ENCODE assay signal across 20 mouse cellular contexts in the genomic region with DNA sequence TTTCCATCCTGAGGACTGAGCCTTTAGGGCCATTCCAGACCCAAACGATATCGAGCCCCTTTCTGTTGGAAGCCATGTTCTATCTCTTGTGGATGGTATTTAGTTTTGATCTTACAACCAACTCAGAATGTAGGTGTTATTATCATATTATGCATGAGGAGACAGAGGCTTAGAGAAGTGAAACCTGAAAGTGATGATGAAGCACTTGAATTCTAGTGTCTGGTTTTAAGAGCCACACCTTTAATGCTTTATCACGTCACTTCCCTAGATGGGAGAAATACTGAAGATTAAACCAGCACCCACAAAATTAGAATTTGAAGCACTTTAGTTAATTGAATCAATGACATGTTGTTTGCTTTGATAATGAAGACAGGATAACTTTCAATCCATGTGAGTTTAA. TPM values are rescaled to one million over a fixed set of nuclear protein-coding genes. Genes with fewer than 3 reads are reported as not detected.
DNase-seq lines count a peak whose midpoint lies in the region; ATAC-seq lines count a peak whose summit lies in the region.
"Had no signal": no experiment of that assay in that cellular context is flagged by ENCODE, and none has a peak within 500 bp of the region (broad histone marks: within the 10 kb centered on the region; RNA-seq: fewer than 3 reads in every experiment).

No protein-coding gene starts in this region.

- ATAC-seq in megakaryocyte, adult 5-6 weeks (ENCODE audit: poor library complexity, severe bottlenecking) = peak; percentile 29; the same call in 1 of the 2 replicates
- peak; percentile 85 for ATAC-seq in neutrophil, adult 5-6 weeks (ENCODE audit: extremely low read depth, insufficient number of reproducible peaks, low FRiP score, poor library complexity, severe bottlenecking)
- ATAC-seq: activated CD4-positive, CD25-positive, alpha-beta regulatory T cell, adult 4 months; forebrain, embryonic 13.5 days; forebrain, embryonic 15.5 days; forebrain, postnatal 0 days; Patski had no signal

- DNase-seq in B cell, adult 2 months = peak; percentile 13 to 20
- no peak for DNase-seq in kidney, adult 11 months
- no peak for DNase-seq in left cerebral cortex, adult 11 months (ENCODE audit: low spot score)
- no peak for DNase-seq in spleen, adult 18-20 months
- DNase-seq in urinary bladder, adult 2 months (ENCODE audit: low spot score) = no peak
- DNase-seq: adrenal gland, adult 8-10 months; adrenal gland, postnatal 14 days; adrenal gland, postnatal 36 days; cerebellum, adult 11-12 months; cerebellum, adult 2 months; cerebellum, adult 9-10 months; cerebellum, postnatal 10 days; cerebellum, postnatal 25 days; forebrain, postnatal 0 days had no signal

RNA-seq across cellular contexts. Expression of gene Mtfr2, which starts 48.2 kb away (rescaled TPM):
- total RNA-seq in megakaryocyte, adult 5-6 weeks (2015) = 80.0 and 90.2 TPM in 2 replicates
- 13.3 and 18.5 TPM in 2 replicates for total RNA-seq in megakaryocyte, adult 5-6 weeks (2017)
- 0.61 and 0.81 TPM in 2 replicates for total RNA-seq in neutrophil, adult 5-6 weeks (2017)
- 0.78 and 0.91 TPM in 2 replicates for polyA plus RNA-seq in urinary bladder, adult 2 months (2012; rRNA removed)

Comparison
In these comparisons a context has a peak if more than half of its experiments do, and no peak if none do; other contexts are left out.
1. DNase-seq: peak in B cell, adult 2 months (2 of 2); none in kidney, adult 11 months (single experiment), left cerebral cortex, adult 11 months (single experiment), spleen, adult 18-20 months (0 of 2) and urinary bladder, adult 2 months (single experiment).